Mouse (Mus musculus) E14TG2a.4 (cell line): ENCODE data around the gene Camk1d.

Source experiments
- CTCF ChIP-seq: conservative IDR thresholded peaks from 2 replicates; pipeline ENCODE4 v1.5.1; 2014; ENCODE audit warnings: low read length
- POU5F1 ChIP-seq: IDR thresholded peaks from 2 replicates; pipeline ENCODE4 v1.6.1; 2014; ENCODE audit warnings: low read length, borderline replicate concordance

GRCm38 (mm10) chr2:5301286-5301685 lies 413.0 kb downstream of the Camk1d start:
- TF ChIP-seq CTCF = no peak
- TF ChIP-seq POU5F1 = no peak
